Mouse (Mus musculus) frontal cortex, postnatal 25 days (tissue): ENCODE results near the gene 4930568D16Rik.

ENCODE experiments used
- DNase-seq, 2 experiments: peaks; one replicate each; pipeline ENCODE4 v3.0.0; 2022; ENCODE audit warnings: low spot score in 2 of 2

The 4930568D16Rik gene

DNA sequence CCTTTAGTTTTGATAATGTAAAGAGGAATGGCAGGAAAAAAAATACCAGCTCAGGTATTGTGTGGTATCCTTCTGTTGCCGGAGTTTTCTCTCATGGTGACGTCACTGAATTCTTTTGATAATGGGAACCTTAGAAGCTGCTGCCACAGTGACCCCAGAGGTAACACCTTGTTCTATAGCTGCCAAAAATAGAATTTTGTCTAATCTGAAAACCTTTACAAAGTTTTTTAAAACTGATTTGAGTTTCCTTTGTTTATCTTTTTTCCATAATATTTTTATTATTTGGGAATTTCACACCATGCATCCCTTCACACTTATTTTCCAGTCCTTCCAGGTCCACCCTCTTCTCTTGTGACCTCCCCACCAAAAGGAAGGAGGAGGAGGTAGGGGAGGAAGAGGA is at the start of gene 4930568D16Rik:
Gene 4930568D16Rik (minus strand): TSS at position 101 of the 400 bp plus-strand sequence.
- DNase-seq, result no peak

DNA sequence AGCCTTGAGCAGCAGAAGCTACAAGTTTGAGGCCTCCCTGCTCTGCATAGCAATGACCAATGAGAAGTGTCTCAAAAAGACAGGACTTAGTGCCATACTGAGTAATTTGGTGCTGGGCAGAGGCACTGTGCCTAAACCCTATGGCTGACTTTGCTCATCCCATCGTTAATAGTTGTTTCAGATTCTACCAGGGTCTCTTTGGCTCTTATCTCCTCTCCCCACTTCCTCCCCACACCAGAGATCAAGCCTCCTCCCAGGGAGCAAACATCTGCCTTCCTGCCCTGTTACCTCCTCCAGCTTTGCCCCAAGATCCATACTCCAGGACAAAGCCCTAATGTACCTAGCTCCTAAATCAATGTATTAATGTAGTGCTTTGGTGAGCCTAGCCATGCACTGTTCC is 49.7 kb upstream of the 4930568D16Rik start:
- no peak for DNase-seq

DNA sequence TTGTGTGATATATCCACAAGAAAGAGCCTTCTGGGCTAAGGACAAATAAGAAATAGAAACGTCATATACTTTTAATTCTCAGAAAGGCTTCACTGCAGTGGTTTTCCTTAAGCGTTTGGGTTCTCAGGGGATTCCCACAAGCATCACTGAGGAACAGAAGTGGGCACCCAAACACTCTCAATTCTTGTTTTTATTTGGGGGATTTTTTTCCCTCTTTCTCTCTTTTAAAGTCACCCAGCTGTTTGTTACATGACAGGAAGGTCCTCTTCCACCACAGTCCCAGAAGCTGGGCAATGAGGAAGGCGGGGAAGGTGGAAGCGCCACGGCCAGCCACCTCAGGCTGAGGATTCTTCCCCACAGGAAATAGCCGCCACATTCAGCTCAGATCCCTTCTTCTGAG is 48.9 kb upstream of the 4930568D16Rik start:
- no peak for DNase-seq

GRCm38 (mm10) chr2:35412810-35413209 is 45.3 kb upstream of the 4930568D16Rik start:
- no peak for DNase-seq

- no peak for DNase-seq
These were observed 44.7 kb upstream of the 4930568D16Rik start for GRCm38 (mm10) chr2:35412246-35412645.

GRCm38 (mm10) chr2:35411640-35412190 is 44.2 kb upstream of the 4930568D16Rik start:
- no peak for DNase-seq

DNA sequence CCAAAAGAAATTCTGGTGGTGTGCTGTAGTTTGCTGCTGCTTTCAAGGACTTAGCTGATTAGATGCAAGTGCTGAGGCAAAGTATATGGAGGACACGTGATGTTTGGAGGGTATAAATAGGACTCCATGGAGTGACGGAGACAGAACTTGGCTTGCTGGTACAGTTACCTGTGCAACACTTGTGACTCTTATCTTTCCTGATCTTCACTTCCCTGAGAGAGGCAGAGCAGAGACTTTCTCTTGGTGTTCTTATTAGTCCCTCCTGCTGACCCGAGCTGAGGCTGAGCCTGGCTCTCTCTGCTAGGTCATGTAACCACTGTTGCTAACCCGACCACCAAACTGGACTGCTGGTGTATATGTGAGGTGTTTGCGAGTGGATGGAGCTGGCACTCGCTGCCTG is 41.9 kb upstream of the 4930568D16Rik start:
- no peak for DNase-seq

- no peak for DNase-seq
These were observed 41.0 kb upstream of the 4930568D16Rik start for GRCm38 (mm10) chr2:35408409-35409110.

DNA sequence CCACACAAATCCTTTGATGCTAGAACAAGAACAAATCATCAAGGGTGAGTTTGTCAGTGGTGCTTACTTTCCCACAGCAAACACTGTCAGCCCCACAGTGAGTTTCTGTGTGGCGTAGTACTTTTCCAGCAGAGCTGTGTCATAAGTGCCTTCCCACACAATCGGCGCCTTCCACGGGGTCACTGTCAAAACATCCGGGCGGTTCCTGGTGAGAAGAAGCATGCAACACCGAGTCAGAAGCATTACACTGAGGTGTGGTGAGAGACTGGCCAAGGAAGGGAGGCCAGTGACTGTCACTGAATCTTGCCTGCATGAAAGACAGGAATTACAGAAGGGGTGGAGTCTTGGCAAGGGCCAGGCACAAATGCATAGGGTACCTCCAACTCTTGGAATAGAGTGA is 40.3 kb upstream of the 4930568D16Rik start:
- DNase-seq, result no peak

DNA sequence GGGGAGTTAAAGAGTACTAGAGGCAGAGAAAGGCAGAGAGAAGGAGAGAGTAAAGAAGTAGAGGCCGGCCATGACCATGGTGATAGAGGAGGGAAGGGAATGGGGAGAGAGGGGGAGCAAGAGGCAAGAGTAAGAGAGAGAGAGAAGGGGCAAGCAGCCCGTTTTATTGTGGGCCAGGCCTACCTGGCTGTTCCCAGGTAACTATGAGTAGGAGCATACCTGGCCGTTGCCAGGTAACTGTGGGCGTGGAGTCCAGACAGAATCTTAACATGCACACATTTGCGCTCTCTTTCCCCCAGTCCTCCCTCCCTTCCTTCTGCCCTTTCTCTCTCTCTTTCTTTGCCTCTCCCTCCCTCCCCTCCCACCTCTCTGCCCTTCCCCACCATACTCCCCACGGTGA is 39.7 kb upstream of the 4930568D16Rik start:
- DNase-seq, result no peak

GRCm38 (mm10) chr2:35406611-35407010 is 39.1 kb upstream of the 4930568D16Rik start:
- no peak for DNase-seq

GRCm38 (mm10) chr2:35402391-35402790 is 34.9 kb upstream of the 4930568D16Rik start:
- no peak for DNase-seq

- DNase-seq, result no peak
These were observed 33.2 kb upstream of the 4930568D16Rik start for GRCm38 (mm10) chr2:35400739-35401138.

DNA sequence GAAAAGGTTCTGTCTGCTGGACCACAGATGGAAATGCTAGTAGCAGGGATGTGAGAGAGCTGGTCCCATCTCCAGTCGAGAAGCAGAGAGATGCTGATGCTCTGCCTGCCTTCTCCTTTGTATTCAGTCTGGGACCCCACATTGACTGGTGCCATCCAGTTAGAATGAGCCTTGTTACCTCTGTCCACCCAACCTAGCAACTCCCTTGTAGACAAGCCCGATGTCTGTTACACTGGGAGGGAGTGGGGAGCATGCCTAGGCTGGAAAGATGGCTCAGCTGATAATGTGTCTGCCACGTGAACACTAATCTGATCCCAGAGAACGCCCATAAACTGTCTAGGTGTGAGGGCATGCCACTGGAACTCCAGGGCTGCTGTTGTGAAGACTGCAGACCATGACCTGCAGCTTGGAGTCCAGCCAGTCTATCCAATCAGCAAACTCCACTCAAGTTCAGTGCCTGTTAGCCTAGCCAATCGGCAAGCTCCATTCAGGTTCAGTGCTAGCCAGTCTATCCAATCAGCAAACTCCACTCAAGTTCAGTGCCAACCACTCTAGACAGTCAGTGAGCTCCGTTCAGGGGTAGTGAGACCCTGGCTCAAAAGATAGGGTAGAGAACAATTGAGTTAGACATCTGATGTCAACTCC is 30.8 kb upstream of the 4930568D16Rik start:
- no peak for DNase-seq

- DNase-seq, result peak; percentile 47 to 65
These were observed 30.2 kb upstream of the 4930568D16Rik start for GRCm38 (mm10) chr2:35397590-35398173.

- DNase-seq, result peak; percentile 10 to 20
These were observed 29.6 kb upstream of the 4930568D16Rik start, which contains the start of gene 4930402F06Rik for GRCm38 (mm10) chr2:35397096-35397495. Gene 4930402F06Rik (minus strand): TSS chr2:35397175.

DNA sequence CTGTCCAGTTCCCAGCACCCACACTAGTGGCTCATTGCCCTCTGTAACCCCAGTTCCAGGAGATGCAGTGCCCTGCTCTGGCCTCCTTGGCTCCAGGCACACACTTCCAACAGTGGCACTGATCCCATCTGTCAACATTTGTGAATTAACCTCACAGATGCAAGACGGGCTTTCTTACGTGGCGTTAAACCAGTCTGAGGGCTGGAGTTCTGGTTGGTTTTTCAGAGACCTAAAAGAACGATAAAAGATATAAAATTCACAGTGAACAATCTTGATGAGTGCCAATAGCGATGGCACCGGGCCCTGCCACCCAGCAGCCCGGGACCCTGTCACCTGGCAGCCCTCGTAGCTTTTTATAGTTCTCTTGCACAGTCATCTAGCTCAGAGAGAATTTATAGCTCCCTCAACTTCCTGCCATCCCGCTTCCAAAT is 17.9 kb upstream of the 4930568D16Rik start:
- no peak for DNase-seq

DNA sequence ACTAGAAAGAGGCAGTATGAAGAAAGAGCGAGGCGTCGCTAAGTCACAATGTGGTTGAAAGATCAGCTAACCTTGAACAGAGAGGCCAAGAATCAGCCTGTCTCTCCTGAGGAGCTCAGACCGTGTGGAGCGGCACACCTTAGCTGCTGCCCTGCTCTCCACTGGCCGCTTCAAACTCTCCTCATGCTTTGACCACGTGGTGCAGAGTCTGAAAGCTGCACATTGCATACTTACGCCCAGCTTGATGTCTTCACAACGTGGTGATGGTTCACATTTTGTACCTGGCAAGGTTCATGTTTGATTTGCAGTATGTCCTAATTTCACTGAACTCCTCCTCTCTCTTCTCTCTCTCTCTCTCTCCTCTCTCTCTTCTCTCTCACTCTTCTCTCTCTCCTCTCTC is 11.8 kb upstream of the 4930568D16Rik start:
- DNase-seq, result no peak

GRCm38 (mm10) chr2:35377600-35377999 is 10.1 kb upstream of the 4930568D16Rik start:
- DNase-seq, result no peak

DNA sequence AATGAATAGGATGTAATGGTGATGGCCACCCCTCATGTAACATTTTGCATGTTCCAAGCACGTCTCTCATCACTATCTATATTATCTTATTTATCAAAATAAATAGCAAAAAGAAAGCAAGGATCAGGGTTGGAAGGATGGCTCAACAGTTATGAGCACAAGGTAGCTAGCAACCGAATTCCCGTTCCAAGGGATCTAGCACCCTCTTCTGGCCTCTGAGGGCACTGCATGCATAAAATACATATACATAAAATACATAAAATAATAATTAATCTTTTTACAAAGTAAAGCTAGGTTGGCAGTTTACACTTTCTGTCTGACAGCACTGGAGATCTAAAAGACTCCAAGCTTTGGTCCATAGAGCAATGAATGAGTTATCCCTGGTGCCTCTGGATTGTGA is 5.5 kb upstream of the 4930568D16Rik start:
- no peak for DNase-seq

DNA sequence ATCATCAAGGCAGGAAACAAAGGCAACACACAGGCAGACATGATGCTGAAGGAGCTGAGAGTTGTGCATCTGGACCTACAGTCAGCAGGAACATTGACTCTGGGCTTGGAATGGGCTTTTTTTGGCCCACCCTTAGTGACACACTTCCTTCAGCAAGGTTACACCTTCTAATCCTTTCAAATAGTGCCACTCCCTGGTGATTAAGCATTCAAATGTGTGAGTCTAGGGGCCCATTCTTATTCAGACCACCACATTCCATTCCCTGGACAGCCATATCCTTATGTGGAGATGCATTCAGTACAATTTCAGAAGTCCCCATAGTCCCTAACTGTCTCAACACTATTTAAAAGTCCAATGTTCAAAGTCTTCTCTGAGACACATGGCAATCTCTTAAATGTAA is 3.2 kb upstream of the 4930568D16Rik start:
- DNase-seq, result no peak

GRCm38 (mm10) chr2:35349184-35349583 is 18.3 kb downstream of the 4930568D16Rik start:
- no peak for DNase-seq

GRCm38 (mm10) chr2:35345984-35346383 is 21.5 kb downstream of the 4930568D16Rik start:
- no peak for DNase-seq
